Mouse (Mus musculus) gastrocnemius, postnatal 4 days (tissue): ENCODE measurements at regions not wholly inside any gene's neighbourhood (a gene's known extent, or its start where the extent isn't known, plus 50 kb on each side); places are given as distances from the start of the nearest gene placed in this dataset.

Source experiments
- DNase-seq, 2 experiments: peaks; one replicate each; pipeline ENCODE4 v3.0.0; 2021 to 2022; ENCODE audit warnings: low spot score in 2 of 2, mixed read lengths in 2 of 2

DNA sequence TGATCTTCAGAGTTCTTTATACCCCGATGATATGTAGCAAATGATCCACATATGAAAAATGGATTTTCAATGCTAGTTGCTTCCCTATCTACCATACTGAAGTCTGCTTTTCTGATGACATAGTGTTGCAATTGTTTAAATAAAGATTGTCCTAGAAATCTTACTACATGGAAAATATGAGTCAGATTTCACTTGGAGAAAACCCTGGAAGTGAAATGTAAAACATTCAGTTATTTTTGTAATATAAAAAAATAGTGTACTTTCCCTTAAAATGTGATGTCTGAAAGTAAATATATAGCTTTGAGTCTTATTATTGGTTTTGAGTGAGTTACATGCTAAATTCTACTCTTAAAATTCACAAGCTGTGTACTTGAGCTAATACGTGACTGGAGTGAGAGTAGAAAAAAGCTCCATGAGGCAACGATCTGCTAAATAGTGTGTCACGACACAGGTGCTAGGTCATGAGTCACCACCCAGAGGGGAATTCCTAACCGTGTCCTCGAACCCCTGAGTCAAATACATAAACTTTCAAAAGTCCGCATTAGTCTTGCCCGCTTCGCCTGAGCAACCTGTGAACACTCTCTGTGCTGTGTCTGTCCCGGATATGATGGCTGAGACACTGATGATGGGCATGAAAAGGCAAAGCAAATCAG, 430.5 kb downstream of the Hsfy2 start:
- DNase-seq, result no peak

DNA sequence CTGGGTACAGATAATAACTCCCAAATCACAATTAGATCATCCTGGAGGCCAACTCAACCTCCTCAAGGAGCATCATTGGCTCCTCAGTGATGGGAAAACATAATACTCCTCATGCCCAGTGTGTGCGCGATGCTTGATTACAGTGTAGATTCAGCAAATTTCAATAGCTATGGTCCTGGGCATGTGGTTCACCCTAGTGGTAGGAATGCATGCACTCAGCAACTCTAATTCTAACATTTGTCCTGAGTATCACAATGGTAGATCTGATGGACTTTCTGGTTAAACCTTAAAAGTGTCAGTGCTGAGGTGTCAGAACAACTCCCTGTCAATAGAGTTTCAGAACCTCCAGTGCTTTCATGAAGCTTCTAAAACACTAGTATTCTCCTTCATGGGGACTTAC, 442.0 kb downstream of the Hsfy2 start:
- DNase-seq, result no peak

DNA sequence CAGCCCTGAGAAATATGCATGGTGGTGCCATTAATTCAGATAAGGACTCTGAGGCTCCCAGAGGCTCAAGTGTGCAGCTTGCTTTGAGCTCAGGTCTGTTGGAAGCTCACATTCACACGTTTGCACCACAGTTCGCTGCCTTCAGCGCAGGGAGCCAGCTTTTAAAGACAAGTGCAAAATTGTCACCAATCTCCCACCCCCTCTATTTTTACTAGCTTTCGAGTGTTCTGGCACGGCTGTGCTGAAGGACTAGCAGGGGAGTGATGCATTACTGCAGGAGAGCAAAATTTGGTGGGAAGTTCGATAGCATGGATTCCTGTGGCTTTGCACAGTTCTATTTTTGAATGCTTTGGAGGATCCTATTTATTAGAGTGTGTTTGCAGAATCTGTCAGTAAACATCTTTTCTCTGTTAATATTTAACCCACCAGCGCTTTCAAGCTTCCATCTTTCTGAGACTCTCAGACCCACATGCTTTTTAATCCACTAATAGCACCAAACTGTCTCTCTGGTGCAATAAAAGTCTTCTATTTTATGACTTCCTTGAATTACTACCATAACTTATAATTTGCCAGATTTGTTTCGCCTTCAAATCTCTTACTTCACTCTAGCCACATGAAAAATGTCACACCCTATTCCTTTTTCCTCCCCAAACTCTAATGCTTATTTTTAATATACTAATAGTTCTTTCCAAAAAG, 453.6 kb downstream of the Hsfy2 start:
- DNase-seq, result no peak

DNA sequence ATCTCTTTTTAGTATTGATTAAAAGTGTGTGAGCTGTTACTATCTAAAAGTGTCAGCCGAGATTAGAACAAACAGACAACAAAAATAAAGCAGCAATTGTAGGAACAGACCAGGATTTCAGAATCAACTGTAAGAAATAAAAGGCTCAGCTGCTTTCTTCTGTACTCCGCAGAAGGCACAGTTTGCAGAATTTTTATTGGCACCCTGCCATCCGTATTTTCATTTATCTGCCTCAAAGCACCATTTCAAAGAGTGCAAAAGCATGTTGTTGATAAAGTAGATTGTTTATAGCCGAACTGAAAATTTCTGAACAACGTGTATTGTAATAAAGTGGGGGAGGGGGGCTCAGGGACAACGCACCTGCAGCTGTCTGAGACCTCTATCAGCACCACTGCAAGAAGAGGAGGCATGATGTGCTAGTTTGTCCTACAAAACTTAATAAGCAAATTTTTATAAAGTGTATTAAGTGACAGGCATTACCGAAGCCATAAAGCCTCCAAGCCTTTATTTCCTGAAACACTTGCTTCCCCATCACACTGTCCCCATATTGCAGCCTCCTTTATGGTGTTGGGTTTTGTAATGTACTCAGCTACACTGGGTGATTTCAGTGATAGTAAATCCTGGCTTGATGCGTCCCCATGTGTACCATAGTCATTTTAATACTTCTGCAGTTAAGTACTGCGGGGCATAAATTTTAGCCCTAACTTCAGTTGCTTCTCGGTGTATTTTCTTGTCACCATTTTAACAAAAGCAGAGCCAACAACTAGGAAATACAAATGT, 457.8 kb downstream of the Hsfy2 start:
- DNase-seq, result no peak

DNA sequence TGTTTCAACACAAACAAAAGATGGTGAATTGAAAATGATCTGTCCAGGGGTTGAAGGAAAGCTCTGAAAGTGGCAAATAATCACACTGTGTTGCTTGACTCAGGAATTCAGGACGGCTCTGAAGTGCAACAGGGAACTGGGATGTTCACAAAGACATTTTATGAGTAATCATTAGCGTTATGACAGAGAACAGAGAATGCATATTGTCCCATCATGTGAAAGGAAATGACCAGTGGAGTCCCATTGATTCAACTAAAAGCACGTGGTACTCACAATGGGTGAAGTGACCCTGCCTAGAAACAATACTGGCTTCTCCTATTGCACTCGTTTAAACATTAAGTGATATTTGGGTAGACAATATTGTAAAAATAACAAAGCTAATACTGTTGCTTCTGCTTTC, 466.1 kb downstream of the Hsfy2 start:
- DNase-seq, result no peak

DNA sequence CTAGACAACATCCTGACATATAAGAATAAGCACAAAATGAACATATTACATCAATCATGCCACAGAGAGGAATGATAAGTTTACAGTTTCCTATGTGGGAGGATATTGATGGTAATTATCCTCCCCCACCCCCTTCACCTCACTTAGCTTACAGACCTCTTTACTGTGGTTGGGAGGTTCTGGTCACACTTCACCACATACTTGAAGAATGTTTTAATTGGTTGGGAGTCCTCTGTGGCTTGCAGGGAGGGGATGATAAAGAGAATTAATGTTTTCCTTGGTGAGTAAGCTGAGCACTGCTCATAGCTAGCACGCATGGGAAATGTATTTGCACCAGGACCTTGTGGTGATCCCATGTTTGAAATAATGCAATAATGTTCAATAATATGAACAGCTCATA, 468.5 kb downstream of the Hsfy2 start:
- no peak for DNase-seq

DNA sequence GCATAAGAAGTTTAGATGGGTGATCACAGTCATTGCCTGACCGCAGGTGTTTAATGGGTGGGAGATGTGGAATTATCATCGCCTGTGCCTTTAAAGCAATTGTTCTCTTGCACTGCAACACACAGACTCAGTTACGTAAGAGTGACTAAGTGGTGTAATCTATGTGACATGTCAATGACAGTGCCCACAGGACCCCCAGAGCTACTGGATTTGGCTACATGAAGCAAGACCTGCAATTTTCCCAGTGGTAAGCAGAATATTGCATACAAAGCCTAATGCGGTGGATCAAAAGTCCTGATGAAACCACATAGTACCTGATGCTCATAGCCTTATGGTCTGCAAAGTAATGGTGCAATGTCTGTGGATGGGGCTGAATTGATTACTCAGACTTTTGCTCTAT, 469.2 kb downstream of the Hsfy2 start:
- no peak for DNase-seq

DNA sequence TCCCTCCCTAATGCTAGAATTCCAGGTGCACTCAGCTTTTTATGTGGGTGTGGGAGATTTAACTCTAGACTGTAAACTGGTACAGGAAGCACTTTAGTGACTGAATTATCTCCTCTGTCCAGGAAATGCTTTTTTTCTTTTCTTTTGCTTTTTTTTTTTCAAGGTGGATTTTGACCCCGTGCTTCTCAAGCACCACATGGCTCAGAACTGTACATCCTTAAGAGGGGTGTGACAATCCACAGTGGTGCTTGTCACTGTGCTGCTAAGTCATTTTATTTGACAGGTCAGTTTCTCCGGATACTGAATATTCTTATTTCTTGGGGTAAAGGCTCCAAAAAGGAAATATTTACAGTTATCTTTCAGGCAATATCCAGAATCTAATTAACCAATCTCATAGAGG, 472.0 kb downstream of the Hsfy2 start:
- no peak for DNase-seq

DNA sequence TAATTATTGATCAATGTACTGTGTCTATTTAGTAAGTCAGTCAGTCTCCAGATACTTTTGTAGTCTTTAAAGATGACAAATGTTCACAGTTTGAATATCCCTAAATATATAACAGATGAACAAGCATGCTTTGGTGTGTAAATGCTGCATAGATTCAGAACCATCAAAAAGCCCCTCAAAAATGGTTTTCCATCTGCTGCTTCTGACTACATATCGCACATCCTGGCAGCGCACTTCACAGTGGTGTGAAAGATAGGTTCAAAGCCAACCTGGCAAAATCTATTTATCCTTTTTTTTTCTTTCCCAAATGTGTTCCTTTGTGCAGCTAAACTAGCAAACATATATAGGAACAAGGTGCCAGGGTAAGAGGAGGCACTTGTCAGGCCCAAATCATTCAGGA, 472.9 kb downstream of the Hsfy2 start:
- no peak for DNase-seq

DNA sequence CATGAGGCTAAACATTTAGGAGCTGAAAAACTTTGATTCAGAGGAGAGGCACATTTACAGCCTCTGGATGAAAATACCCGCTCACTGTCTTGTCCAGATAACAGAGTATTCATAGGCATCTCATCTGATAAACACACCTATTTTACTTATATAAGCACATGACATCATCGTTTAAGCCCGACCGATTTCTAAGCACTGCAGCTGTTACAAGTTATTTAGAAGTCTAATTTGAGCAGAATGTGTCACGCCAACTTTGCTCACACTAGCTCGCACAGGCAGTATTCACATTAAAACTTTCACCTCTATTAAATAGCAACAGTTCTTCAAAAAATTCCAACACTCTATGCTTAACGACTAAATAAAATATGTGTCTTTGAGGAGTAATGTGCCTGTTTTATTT, 506.3 kb downstream of the Hsfy2 start:
- DNase-seq, result no peak

DNA sequence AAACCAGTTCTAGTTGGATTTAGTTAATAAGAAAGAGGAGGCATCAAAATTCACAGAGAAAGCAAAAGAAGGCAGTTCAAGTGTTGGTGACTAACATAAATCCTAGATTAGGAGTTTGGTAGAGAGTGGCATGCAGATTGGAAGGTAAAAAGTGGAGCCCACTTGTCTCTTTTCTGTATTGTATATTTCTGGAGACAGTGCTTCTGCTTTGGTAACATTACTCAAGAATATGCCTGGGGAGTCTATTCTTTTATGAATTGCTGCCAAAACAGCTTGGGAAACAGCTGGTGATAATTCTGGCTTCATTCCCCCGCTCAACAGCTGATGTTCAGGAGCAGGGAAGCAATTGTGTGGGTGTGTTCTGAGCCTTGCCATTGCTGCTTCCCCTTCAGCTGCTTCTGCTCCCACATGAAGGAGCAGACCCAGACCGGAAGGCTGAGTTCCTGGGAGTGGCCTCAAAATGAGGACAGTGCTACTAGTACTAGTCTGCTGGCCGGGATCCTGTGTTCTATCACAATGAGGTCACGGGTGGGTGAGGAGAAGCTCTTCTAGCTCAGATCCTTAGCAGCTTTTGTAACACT, 547.9 kb downstream of the Hsfy2 start:
- DNase-seq, result peak; percentile 17 to 47

DNA sequence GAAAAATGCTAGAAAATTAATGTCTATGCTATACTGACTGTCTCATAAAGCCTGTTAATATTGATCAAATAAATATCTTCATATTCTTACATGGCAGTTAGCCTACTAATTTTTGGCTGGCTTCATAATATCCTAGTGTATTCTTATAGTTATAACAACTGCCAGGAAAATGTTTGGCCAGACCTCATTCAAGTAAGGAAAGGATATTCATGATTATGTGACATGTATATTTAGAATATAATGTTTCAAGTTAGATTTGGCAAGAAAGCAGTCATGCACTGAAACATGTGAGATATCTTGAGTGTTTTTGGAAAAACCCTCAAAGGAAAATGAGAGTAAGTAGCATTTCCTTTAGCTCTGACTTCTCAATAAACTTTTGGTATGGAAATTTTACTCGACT, 548.9 kb downstream of the Hsfy2 start:
- no peak for DNase-seq

DNA sequence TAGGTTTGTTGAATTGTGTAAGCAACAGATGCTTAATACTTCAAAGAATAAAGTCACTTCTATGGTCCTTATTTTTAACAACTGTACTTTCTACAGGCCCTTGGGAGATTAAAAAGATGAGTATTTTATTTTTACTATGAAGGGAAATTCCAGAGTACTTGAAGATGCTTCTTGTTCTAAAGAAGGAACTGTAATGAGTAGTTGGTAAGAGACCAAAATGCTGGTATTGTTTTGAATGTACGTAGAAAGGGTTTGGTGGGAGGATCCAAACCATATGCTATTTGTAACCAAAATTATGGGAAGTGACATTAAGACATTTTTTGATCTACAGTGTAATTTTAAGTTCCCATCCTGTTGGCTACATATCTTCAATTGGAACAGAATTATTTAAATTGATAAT, 560.5 kb downstream of the Hsfy2 start:
- DNase-seq, result no peak

DNA sequence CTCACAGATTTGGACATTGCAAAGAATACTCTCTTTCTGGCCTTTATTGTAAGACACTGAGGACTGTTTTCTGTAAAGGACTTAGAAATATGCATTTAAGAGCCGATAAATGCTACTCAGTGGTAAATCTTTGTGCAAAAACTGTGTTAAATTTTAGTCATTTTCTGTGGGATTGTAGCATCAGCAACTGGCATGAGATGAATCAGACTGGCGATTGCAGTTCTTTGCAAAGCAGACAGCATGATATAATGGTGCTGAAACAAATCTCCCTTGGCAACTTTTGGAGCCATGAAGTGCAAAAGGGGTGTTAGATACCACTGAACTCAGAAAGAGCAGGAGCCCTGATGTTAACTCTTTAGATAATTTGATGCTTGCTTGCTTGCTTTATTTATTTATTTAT, 565.0 kb downstream of the Hsfy2 start:
- DNase-seq, result no peak

DNA sequence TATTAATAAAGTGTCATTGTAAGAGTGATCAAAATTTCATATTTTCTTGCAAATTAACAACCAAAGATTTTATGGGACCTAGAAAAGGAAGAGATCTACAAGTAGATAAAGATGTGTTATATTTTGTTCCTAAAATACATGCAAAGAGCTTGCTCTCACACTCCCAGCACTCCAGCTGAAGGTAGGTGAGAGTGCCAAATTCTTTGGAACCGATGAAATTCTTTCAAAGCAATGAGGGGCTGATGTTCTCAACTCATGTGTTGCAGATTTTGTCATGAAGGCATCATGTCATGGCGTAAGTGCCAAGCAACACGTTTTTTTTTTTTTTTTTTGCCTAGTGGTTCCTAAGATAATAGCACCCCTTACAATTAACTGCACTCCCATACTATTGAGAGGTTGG, 573.8 kb downstream of the Hsfy2 start:
- no peak for DNase-seq
